Mouse (Mus musculus) natural killer cell, adult 2 months (primary cell): Measurements from ENCODE around the gene Pam.

ENCODE experiments used
- DNase-seq, 2 experiments: peaks; one replicate each; pipeline ENCODE4 v3.0.0; 2022; ENCODE audit warnings: low spot score in 2 of 2

Gene Pam

GRCm38 (mm10) chr1:98095246-98095990 lies at the start of gene Pam:
Pam (minus strand) TSS chr1:98095646.
- DNase-seq = peak in 1 of 2 experiments; percentile 12

GRCm38 (mm10) chr1:98144845-98145244 lies 49.4 kb upstream of the Pam start:
- no peak for DNase-seq

- DNase-seq = no peak
Measured at GRCm38 (mm10) chr1:98131244-98131643, 35.8 kb upstream of the Pam start.

- DNase-seq = peak; percentile 7 to 27
Measured at GRCm38 (mm10) chr1:98129561-98130347, 34.3 kb upstream of the Pam start.

- no peak for DNase-seq
Measured at GRCm38 (mm10) chr1:98129111-98129510, 33.7 kb upstream of the Pam start.

- DNase-seq = no peak
Measured at GRCm38 (mm10) chr1:98128338-98129096, 33.1 kb upstream of the Pam start.

- DNase-seq = no peak
Measured at GRCm38 (mm10) chr1:98126268-98126667, 30.8 kb upstream of the Pam start.

GRCm38 (mm10) chr1:98124727-98125126 lies 29.3 kb upstream of the Pam start:
- DNase-seq = no peak

GRCm38 (mm10) chr1:98119595-98119994 lies 24.1 kb upstream of the Pam start:
- DNase-seq = no peak

GRCm38 (mm10) chr1:98107599-98107998 lies 12.2 kb upstream of the Pam start:
- no peak for DNase-seq

- DNase-seq = no peak
Measured at GRCm38 (mm10) chr1:98099441-98099840, 4.0 kb upstream of the Pam start.

GRCm38 (mm10) chr1:98097957-98098729 lies 2.7 kb upstream of the Pam start:
- no peak for DNase-seq

GRCm38 (mm10) chr1:98096396-98096935 lies 1.0 kb upstream of the Pam start:
- no peak for DNase-seq

- no peak for DNase-seq
Measured at GRCm38 (mm10) chr1:98095991-98096330, 515 bp upstream of the Pam start.

GRCm38 (mm10) chr1:98094811-98095245 lies 618 bp downstream of the Pam start:
- no peak for DNase-seq

GRCm38 (mm10) chr1:98089336-98089975 lies 6.0 kb downstream of the Pam start:
- DNase-seq = no peak

- no peak for DNase-seq
Measured at GRCm38 (mm10) chr1:98086456-98086855, 9.0 kb downstream of the Pam start.

- no peak for DNase-seq
Measured at GRCm38 (mm10) chr1:98084596-98085274, 10.7 kb downstream of the Pam start.

GRCm38 (mm10) chr1:98083508-98083907 lies 11.9 kb downstream of the Pam start:
- DNase-seq = no peak

- DNase-seq = no peak
Measured at GRCm38 (mm10) chr1:98082988-98083387, 12.5 kb downstream of the Pam start.
